Mouse (Mus musculus) A20 (cell line): ENCODE measurements around the gene Zfp672.

Experiments
- DNase-seq: peaks from one replicate; pipeline ENCODE4 v3.0.0-alpha.2; 2011; ENCODE audit warnings: low read depth, low spot score

The Zfp672 gene

DNA sequence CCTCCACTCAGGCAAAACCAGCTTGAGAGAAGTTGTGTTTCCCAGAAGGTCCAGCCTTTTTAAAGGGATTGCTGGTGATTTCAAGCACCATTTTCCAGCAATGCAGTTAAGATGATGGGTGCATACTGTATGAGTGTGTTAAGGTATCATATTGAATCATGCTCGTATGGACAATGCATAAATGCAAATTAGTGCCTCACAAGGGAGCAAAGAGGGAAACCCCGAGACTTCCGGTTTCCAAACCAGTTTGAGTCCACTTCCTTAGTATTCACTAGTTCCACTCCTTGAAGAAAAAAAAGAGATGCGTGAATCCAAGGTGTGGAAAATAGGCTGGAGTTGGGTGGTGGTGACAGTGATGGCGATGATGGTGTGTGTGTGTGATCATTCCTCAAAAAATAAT is 47.6 kb downstream of the Zfp672 start:
- DNase-seq = no peak

DNA sequence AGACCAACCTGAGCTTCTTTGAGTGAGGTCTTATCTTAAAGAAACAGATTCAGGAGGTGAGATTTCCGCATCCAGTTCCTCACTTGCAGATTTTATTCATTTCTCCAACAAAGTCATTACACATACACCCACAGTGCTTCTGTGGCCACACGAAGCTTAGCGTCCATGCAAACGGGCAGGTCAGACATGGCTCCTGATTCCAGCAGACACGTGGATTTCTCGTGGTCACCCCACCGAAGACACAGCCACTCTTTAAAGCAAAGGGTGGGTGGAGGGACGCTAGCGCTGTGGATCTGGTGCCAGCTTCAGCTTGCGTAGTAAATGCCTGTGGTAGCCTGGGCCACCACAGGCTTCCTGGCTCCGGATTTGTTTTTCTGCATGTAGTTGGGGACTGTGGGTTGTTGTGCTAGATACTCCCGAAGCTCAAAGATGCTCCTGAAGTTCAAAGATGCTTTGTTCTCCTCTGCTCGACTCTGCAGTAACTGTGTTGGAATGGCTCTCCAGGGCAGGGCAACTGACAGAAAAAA is 48.1 kb downstream of the Zfp672 start:
- no peak for DNase-seq

DNA sequence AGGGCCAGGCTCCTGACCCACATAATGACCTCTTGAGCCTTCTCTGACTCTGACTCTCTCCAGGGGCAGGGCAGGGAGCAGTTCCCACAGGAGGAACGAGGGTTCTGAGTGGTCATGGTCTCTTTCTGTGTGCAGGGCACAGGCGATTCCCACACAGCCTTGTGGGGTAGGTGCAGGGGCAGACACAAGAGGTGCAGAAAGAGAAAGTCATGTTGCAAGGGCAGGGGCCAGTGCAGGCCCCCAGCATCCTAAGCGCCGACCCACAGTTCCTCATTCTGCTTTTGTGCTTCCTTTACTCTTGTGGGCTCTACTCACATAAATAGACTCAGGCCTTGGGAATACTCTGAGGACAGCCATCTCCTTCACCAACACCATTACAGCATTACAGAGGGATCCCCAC is 54.4 kb downstream of the Zfp672 start:
- DNase-seq = no peak

DNA sequence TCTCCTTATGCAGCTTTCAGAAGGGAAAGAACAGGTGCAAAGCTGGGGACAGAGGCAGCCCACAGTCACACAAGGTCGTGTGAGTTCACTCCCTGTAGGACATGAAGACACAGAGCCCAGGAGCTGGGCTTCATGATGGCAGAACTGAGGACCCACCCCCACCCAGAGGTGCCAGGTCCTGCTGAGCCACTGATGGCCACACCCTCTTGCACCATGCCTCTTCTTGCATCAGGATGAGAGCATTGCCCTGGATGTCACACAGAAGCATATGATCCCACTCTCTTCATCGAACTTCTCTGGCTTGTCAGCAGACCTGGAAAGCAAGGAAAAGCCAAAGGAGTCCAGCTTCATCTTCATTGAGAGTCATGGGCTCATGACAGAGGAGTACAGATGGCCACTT is 55.6 kb downstream of the Zfp672 start, which contains the start of gene 4930438A08Rik:
TSS of gene 4930438A08Rik (plus strand) at position 228 of the 400 bp plus-strand sequence.
- DNase-seq = no peak

DNA sequence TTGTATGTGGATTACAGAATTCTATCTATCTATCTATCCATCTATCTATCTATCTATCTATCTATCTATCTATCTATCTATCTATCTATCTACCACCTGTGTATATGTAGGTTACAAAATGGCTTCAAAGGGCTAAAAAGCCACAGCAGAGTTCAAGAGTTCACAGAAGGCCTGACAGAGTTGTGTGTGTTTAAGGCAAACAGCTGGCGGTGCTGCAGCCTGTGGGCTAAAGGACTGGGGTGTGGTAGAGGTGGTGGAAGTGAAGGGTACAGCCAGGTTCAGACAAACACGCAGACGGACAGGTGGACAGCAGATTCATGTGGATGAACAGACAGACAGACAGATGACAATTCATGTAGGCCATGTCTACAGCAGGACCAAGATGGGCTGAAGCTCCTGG is 61.9 kb downstream of the Zfp672 start:
- no peak for DNase-seq
